Mouse (Mus musculus) mature B cell (primary cell): ENCODE measurements around the gene Sspo.
"Not testable (repeated sequence)": the region's sequence is repeated elsewhere in the genome, so short reads cannot be mapped to it uniquely, and the experiment has no call there.

Experiments used
- in situ Hi-C: fragments of 300-500 bp; cut with MboI; formaldehyde crosslinking; loops from 2 replicates; pipeline ENCODE4 v1.14.3; 2019

Gene Sspo

DNA sequence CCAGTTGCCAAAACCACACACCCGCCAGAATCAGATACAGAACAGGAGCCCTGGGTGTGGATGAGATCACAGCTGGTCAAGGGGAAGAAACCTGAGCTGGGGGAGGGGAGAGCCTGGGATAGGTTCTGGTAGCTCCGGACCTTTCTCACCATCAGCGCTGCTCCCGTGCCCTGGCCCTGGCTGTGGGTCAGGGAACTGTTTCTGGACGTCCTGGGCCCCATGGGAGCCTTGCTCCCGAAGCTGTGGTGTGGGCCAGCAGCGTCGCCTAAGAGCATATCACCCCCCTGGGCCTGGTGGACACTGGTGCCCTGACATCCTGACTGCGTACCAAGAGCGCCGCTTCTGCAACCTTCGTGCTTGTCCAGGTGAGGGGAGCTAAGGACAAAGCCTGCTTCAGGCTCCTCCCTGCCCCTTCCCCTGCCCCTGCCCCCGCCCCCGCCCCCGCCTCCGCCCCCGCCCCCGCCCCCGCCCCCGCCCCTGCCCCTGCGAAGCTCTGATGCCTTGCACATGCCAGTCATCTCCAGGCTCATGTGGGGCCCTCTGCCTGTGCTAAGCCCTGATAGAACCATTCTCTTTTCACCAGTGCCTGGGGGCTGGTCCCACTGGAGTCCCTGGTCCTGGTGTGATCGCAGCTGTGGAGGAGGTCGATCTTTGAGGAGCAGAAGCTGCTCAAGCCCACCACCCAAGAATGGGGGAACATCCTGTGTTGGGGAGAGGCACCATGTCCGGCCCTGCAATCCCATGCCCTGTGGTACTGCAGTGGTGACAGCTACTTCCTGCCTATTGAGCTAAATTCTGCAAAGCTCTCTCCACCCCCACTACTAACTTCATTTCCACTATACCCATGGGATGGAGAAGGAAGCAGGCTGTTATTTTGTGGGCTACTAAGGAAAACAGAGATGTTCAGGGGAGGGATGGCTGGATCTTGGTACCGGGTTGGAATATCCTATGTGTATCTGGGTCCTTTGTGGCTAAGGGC lies 40.0 kb downstream of the Sspo start:
- in situ Hi-C loops = no loop called here

DNA sequence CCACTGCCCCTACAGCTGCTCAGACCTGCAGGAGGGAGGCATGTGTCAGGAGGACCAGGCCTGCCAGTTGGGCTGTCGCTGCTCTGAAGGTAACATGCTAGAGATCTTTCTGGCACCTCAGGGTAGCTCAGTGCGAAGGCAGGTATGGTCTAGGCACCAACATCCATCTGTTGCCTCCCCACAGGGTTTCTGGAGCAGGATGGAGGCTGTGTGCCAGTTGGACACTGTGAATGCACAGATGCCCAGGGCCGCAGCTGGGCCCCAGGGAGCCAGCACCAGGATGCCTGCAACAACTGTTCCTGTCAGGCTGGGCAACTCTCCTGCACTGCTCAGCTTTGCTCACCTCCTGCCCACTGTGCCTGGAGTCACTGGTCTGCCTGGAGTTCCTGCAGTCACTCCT lies 41.7 kb downstream of the Sspo start:
- in situ Hi-C loops = no loop called here

DNA sequence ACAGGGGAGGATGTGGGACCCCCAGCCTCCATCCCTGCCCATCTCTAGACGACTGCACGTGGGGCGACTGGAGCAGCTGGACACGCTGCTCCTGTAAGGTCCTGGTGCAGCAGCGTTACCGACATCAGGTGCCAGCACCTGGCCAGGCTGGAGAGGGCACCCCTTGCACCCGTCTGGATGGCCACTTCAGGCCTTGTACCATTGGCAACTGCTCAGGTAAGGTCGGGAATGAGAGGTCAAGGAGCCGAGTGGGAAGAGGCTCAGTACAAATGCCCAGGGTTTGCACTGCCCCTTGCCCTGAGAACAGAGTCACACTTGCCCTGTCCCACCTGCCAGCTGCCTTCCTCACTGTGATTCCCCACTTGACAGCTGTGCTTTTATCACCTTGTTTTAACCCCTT lies 43.3 kb downstream of the Sspo start:
- in situ Hi-C loops = no loop called here

GRCm38 (mm10) chr6:48493136-48493730 lies 45.2 kb downstream of the Sspo start:
- in situ Hi-C loops = no loop called here

DNA sequence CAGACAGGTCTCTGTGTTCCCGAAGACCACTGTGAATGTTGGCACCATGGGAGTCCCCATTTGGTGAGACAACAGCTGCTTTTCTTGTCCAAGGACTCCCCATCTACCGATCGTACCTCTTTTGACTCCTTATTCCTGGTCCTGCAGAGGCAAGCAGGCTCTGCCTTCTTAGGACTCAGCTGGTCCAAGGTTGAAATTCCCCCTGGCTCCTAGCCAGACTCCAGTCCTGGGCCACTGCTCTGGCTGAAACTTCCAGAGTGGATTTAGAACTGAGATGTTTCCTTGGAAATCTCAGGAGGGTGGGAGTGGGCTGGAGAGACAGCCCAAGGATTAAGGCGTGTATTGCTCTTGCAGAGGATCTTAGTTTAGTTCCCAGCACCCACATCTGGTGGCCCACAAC lies 49.5 kb downstream of the Sspo start:
- in situ Hi-C loops = no loop called here

GRCm38 (mm10) chr6:48503847-48504240 lies 55.8 kb downstream of the Sspo start:
- in situ Hi-C loops = no loop called here

GRCm38 (mm10) chr6:48504241-48504854 lies 56.3 kb downstream of the Sspo start:
- in situ Hi-C loops = no loop called here

DNA sequence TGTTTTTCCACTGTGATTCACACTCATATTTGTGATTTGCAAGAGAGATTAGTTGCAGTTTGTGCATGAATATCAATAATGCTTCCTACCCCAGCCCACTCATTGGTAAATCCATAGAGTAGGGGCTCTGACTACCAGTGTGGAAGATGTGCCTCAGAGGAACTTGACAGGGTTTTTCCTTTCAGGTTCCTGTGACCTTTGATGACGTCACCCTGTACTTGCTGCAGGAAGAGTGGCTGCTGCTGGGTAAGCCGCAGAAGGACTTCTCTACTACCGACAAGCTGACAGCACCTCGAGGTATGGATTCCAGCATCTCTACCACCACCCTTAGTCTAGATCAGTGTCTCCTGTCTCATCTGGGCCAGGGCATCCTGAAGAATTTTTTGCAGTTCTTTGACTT lies 60.1 kb downstream of the Sspo start:
- in situ Hi-C loops = no loop called here

DNA sequence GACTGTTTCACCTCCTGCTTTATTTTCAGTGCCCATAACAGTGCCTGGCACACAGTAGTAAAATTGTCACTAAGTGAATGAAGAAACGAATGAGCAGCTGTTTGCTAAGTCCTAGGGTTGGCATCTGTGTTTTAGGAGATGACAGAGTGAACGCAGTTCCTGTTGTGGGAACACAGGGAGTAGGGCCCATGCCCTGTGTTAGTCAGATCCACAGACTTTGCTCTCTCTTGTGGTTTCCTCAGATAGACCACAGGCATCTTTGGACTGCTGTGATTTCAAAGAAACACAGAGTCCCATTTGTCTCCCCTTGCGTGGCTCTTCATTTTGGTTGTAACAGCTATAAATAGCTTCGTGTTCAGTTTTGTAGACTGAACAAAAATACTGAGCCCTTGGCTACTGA lies 62.4 kb downstream of the Sspo start:
- in situ Hi-C loops = no loop called here

- in situ Hi-C loops = no loop called here
Measured at GRCm38 (mm10) chr6:48511861-48512260, 63.8 kb downstream of the Sspo start.

- in situ Hi-C loops = not testable (repeated sequence)
Measured at GRCm38 (mm10) chr6:48524882-48525281, 76.9 kb downstream of the Sspo start.

DNA sequence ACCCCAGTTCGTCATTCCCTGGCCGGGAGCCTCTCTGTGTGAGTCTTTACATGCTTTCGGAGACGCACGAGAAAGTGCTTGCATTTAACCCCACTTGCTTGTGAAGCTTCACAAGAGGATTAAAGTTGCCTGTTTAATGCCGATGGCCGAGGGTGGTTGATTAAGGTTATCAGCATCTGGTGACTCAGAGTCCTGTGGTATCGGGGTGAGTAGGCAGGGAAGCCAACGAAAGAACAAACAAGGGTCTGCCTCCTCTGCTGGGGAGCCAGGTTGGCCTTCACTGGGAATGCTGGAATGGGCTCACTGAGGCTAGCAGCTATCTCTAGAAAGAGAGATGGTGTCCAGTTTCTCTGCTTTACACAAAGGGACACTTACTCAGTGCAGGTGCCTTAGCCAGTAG lies 79.9 kb downstream of the Sspo start:
- in situ Hi-C loops = no loop called here

- in situ Hi-C loops = no loop called here
Measured at GRCm38 (mm10) chr6:48529261-48529660, 81.2 kb downstream of the Sspo start.

- in situ Hi-C loops = no loop called here
Measured at GRCm38 (mm10) chr6:48529871-48530440, 81.9 kb downstream of the Sspo start.

DNA sequence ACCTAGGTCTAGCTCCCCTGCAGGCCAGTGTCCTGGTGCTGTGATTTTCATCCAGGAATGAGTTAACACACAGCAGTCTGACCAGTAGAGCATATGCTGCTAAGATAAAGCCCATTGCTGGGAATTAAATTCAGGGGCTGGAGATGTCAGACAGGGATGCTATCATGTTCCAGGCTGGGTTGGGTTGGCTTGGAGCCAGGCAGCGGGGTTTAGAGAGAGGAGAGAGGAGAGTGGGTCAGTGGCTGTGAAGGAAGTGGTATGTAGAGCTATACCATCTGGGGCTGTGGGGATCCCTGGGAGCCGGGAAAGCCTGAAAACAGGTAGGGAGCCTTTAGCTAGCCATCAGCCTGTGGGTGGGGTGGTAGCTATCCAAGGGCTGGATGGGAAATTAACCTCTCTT lies 82.8 kb downstream of the Sspo start:
- in situ Hi-C loops = no loop called here

DNA sequence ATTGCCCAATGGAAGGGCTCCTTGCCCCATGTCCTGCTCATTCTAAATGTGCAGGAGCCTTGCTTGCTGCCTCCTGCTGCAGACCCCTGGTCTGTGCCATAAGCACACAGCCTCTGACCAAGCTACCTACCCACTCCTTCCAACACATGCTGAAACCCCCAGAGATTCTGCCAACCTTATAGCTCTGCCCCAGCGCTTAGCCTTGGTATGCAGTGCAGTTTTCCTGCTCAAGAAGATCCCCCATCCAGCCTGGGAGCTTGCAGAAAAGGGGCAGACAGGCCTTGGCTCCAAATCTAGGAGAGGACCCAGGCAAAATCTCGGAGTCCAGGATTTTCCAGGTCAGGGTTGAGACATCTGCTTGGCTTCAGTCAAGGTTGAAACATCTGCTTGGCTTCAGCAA lies 85.4 kb downstream of the Sspo start:
- in situ Hi-C loops = no loop called here

- in situ Hi-C loops = no loop called here
Measured at GRCm38 (mm10) chr6:48534913-48535312, 86.9 kb downstream of the Sspo start.

- in situ Hi-C loops = no loop called here
Measured at GRCm38 (mm10) chr6:48536091-48536490, 88.1 kb downstream of the Sspo start.

DNA sequence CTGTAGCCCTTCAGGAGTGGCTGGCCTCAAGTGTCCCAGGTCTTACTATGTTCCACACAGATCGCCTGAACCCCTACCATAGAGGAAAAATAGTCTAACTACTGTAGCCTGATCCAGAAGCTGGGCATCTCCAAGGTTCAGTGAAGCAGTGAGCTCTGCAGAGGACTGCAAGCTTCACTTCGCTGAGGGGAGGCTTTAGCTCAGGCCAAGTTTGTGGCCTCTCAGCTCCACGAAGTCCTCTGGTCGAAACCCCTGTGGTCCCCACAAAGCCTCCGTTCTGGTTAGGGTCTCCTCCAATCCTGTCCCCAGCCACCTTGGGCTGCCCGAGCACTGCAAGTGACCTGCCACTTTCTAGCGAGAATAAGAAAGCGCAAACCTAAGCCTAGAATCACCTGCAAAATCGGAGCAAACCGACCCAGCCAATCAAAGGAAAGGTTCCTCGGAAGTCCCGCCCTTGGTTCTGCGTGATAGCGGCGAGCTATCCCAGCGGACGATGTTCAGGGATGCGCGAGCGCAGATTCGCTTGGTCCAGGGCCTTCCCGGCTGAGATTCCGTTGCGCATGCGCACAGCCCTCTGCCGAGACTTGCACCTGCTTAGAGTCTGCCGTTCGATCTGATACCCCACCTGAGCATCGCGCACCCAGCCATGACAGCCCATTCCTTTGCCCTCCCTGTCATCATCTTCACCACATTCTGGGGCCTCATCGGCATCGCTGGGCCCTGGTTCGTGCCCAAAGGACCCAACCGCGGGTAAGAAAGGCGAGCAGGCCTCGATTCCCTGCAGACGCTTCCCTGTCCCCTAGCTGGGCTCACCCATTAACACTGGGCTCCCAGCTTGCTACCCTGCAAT lies 89.3 kb downstream of the Sspo start, which contains the start of gene Atp6v0e2:
Gene Atp6v0e2 (plus strand): TSS at position 511 of the 850 bp plus-strand sequence.
- in situ Hi-C loops = no loop called here

GRCm38 (mm10) chr6:48538841-48539737 lies 91.1 kb downstream of the Sspo start:
- in situ Hi-C loops = no loop called here
